Mouse (Mus musculus): ENCODE data around the gene Pacsin1. TPM values are rescaled to one million over a fixed set of nuclear protein-coding genes. Genes with fewer than 3 reads are reported as not detected.

Pacsin1 gene
- total RNA-seq, 2 experiments from 2014 or later = 0.33 TPM; not detected in 1

- no peak for DNase-seq (ENCODE audit: low spot score)
Measured at GRCm38 (mm10) chr17:27677756-27678155, 22.4 kb downstream of the Pacsin1 start.

DNA sequence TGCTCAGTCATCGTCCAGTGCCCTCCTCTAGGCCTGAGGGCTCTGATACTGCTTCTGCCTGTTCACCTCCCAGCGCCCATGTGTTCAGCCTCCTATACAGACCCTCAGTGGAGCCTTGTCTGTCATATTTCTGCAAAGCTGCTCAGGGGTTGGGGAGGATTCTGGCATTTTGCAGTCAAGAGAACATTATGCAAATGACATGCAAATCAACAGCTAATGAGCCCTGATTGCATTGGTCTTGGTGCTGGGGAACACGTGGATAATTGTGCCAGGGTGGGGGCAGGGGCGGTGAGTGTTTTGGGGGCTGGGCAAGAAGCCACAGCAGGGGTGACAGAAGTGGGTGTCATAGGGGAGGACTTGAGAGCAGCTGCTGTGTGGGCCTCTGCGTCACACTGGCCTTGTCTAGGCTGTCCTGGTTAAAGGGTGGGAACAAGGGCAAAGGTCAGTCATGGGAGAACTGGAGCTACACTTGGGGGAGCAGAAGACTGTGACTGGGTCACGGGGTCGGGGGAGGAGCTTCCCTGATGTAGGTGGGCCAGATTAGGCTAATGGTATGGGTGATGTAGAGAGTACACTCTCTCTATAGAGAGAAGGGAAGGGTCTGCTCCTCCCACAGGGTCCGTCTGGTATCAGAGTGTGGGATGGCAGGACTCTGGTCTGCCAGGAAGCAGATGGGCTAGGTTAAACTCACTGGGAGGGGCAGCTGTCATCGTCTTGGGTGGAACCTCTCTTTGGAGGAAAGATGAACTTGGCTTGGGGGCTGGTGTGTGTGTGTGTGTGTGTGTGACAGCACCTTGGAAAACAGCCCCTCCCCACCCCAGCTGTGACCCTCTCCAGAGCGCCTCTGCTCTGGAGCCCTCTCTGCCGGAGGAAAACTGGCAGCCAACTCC is 23.9 kb downstream of the Pacsin1 start:
- no peak for DNase-seq (ENCODE audit: low spot score)

DNA sequence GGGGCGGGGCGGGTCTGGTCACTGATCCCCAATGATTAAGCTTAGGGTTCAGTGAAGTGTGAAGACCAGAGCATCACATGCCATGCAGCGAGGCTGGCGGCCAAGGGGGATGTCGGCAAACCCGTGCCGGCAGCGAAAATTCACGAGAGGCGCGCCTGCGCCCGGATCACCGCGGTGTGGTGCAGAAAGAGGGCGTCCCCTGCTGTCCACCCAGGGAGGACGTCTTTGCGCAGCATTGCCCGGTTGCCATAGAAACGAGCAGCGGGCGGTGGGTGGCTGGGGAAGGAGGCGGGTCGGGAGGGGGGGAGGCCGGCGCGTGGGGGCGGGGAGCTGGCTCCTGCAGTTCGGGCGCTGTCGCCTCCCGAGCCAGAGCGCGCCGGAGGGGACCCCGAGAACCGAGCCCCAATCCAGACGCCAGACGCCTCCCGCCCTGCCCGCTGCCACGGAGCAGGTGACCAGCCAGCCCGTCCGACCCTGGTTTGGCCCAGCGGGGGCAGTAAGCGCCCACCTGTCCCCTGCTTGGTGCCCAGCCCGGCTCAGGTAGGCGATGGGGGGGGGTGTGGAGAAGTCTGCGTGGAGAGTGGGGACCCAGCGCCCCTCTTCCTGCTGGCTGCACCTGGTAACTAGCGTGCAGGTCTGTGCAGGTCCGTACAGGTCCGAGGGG is 29.7 kb downstream of the Pacsin1 start:
- DNase-seq (ENCODE audit: low spot score) = no peak

DNA sequence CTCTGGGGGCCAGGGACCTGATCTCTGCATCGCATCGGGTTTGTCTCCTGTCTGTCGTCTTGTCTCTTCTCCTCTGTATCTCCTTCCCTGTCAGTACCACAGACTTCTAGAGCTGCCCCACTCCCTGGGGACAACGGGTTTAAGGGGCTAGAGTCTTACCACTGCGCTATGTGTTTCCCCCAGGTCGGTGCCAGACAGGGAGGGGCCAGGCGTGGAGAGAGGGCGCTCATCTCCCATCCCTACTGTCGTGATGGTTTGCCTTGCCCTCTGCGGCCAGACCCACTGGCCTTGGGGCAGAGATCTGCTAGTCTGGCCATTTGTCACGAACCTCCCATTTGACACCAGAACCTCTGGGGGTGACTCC is 30.2 kb downstream of the Pacsin1 start:
- no peak for DNase-seq (ENCODE audit: low spot score)

- DNase-seq (ENCODE audit: low spot score) = no peak
Measured at GRCm38 (mm10) chr17:27686395-27686794, 31.1 kb downstream of the Pacsin1 start.

- no peak for DNase-seq (ENCODE audit: low spot score)
Measured at GRCm38 (mm10) chr17:27690993-27691693, 35.8 kb downstream of the Pacsin1 start.

- no peak for DNase-seq (ENCODE audit: low spot score)
Measured at GRCm38 (mm10) chr17:27699641-27700244, 44.4 kb downstream of the Pacsin1 start.

DNA sequence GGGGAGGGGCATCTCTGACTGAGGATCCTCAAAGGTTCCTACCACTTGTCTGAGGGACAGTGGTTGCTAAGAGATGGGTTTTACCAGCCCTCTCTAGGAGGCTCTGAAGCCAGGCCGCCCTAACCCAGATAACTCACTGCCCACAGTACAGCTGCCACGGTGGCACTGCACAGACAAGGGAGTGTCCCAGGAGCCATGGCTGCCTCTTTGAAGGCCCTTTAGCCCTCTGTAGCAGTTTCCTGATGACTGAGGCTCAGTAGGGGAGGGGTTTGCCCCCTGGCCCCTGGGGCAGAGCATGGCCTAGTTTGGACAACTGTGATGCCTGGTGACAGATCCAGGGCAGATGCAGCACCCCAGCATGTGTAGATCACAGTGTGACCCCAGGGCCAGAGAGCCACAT is 45.5 kb downstream of the Pacsin1 start:
- DNase-seq (ENCODE audit: low spot score) = no peak

DNA sequence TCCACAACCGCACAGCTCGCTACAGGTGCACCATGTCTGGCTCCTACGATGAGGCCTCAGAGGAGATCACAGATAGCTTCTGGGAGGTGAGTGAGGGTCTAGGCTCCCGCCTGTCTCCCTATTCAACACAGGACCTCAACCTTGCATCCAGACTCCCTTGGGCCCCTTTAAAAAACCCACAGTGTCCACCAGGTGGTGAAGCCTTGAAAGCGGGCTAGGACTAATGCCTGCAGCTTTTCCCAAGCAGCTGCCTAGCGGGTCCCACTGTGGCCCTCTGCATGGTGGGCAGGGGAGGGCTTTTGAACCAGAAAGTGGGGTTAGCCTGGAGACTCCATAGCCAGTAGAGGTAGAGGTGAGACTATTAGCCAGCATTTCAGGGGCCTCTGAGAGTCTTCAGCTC is 46.5 kb downstream of the Pacsin1 start:
- no peak for DNase-seq (ENCODE audit: low spot score)

- peak; percentile 30 for DNase-seq (ENCODE audit: low spot score)
Measured at GRCm38 (mm10) chr17:27702518-27702917, 47.2 kb downstream of the Pacsin1 start.

DNA sequence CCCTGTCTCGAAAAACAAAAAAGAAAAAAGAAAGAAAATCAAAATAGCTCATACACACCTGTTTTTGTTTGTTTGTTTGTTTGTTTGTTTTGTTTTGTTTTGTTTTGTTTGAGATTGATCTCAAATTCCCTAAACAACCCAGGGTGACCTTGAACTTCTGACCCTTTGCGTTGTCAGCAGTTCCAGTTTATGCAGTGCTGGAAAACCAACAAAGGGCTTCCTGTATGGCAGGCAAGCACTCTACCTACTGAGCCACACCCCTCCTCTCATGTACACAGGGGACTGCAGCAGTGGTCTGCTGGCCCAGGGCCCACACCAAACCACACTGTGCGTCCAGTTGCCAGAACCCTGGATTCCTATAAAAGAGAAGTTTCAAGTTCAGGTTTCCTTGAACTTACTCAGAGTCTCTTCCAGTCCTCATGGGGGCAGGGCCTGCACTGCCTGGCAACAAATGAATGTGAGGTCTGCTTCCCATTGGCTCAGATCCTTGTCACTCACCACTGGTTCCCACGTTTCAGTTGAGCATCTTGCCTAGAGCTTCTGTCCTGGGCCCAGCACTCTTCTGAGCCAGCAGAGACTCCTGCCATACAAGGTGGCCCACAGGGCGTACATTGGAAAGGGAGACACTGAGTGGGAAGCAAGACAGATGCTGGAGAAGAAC is 48.8 kb downstream of the Pacsin1 start:
- DNase-seq (ENCODE audit: low spot score) = no peak

- DNase-seq (ENCODE audit: low spot score) = no peak
Measured at GRCm38 (mm10) chr17:27705661-27706060, 50.4 kb downstream of the Pacsin1 start.

GRCm38 (mm10) chr17:27707954-27708661 is 52.8 kb downstream of the Pacsin1 start:
- peak; percentile 43 for DNase-seq (ENCODE audit: low spot score)

- no peak for DNase-seq (ENCODE audit: low spot score)
Measured at GRCm38 (mm10) chr17:27709650-27710049, 54.3 kb downstream of the Pacsin1 start.

GRCm38 (mm10) chr17:27712832-27713231 is 57.5 kb downstream of the Pacsin1 start:
- DNase-seq (ENCODE audit: low spot score) = no peak

- DNase-seq (ENCODE audit: low spot score) = no peak
Measured at GRCm38 (mm10) chr17:27716804-27717203, 61.5 kb downstream of the Pacsin1 start.

- DNase-seq (ENCODE audit: low spot score) = no peak
Measured at GRCm38 (mm10) chr17:27718250-27718649, 62.9 kb downstream of the Pacsin1 start.

GRCm38 (mm10) chr17:27719663-27720062 is 64.4 kb downstream of the Pacsin1 start:
- no peak for DNase-seq (ENCODE audit: low spot score)

- DNase-seq (ENCODE audit: low spot score) = no peak
Measured at GRCm38 (mm10) chr17:27720326-27720725, 65.0 kb downstream of the Pacsin1 start.

DNA sequence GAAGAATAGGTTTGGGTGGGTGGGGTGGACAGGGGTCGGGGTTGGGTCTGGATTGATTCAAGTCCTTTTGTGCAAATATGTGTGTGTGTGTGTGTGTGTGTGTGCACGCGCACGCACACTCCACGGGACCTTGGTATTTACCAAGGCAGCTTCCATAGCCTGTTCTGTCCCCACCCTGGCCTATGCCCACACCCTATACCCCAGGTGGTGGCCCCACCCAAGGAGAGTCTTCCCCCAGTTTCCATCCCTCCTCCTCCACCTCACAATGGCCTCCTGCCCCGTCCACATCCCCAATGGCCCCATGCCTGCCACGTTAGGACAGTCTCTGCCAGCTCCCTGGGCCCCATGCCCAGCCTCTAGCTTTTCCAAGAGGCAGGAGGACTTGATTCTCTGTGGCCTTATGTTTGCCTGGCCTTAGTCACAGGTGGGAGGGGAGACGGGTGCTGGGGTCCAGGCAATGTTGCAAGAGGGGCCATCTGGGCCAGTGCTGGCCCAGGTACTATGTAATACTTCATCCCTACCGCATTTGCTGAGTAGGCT is 65.9 kb downstream of the Pacsin1 start:
- DNase-seq (ENCODE audit: low spot score) = peak; percentile 19

Data from gastrocnemius, adult 18-20 months (tissue).